Mouse (Mus musculus) forebrain, postnatal 0 days (tissue): ENCODE results near the gene Ammecr1. TPM values are rescaled to one million over a fixed set of nuclear protein-coding genes. Genes with fewer than 3 reads are reported as not detected.

ENCODE experiments used
- ATAC-seq: fragments of 200-750 bp; cut with Nextera tagmentation; 2 replicates; pipeline ENCODE4 v1.8.0; 2017; ENCODE audit warnings: mild to moderate bottlenecking, moderate library complexity
- DNase-seq: peaks from one replicate; pipeline ENCODE4 v3.0.0-alpha.2; 2015
- H3K27ac ChIP-seq: fragments of 300-500 bp; sonication (generic); 2 replicates; pipeline ENCODE4 v1.5.1; 2014; ENCODE audit warnings: low read depth, mild to moderate bottlenecking, antibody characterized with exemption, low read length, moderate library complexity, mixed read lengths
- H3K27me3 ChIP-seq: fragments of 300-500 bp; sonication (generic); 2 replicates; pipeline ENCODE4 v1.6.1; 2014; ENCODE audit warnings: mild to moderate bottlenecking, low read length, mixed read lengths; ENCODE audit not compliant: insufficient read depth
- H3K36me3 ChIP-seq: fragments of 300-500 bp; sonication (generic); 2 replicates; pipeline ENCODE4 v1.6.1; 2014; ENCODE audit warnings: mild to moderate bottlenecking, moderate library complexity; ENCODE audit not compliant: insufficient read depth
- H3K4me1 ChIP-seq: fragments of 300-500 bp; sonication (generic); 2 replicates; pipeline ENCODE4 v1.6.1; 2014; ENCODE audit warnings: antibody characterized with exemption; ENCODE audit not compliant: insufficient read depth
- H3K4me2 ChIP-seq: fragments of 300-500 bp; sonication (generic); 2 replicates; pipeline ENCODE4 v1.6.1; 2014; ENCODE audit warnings: low read depth, mild to moderate bottlenecking, moderate library complexity
- H3K4me3 ChIP-seq: fragments of 300-500 bp; sonication (generic); 2 replicates; pipeline ENCODE4 v1.5.1; 2014; ENCODE audit warnings: low read depth, low read length, mixed read lengths
- H3K9ac ChIP-seq: fragments of 300-500 bp; sonication (generic); 2 replicates; pipeline ENCODE4 v1.6.1; 2014; ENCODE audit warnings: mild to moderate bottlenecking
- H3K9me3 ChIP-seq: fragments of 300-500 bp; sonication (generic); 2 replicates; pipeline ENCODE4 v1.6.1; 2016; ENCODE audit warnings: low read length
- CTCF ChIP-seq: sonication (generic); IDR thresholded peaks from 2 replicates; pipeline ENCODE4 v1.5.1; 2016; ENCODE audit warnings: antibody characterized with exemption, control low read depth, low read depth
- WGBS: fragments of 180-500 bp; shearing (Covaris S2); extraction: QIAGEN DNeasy Blood & Tissue Kit; methylation state at CpG from one replicate; pipeline ENCODE4 v1.1.7; 2014; 5-methylcytosine and 5-hydroxymethylcytosine counted together
- polyA plus RNA-seq: library from polyadenylated mRNA; unstranded; fragments of >200 nt; fragmentation: Nextera tagmentation; extraction: Ambion mirVana; gene quantifications from 2 replicates; pipeline ENCODE4 v1.2.1, GENCODE M21; 2015
- total RNA-seq: library from RNA; depleted of rRNA; stranded (reverse); fragments of >200 nt; gene quantifications from 2 replicates; pipeline ENCODE4 v1.2.3, GENCODE M21; 2014; rRNA removed

Ammecr1 gene
- total RNA-seq (2.5 and 3.6 TPM in 2 replicates), polyA plus RNA-seq (1.3 and 2.3 TPM in 2 replicates)

DNA sequence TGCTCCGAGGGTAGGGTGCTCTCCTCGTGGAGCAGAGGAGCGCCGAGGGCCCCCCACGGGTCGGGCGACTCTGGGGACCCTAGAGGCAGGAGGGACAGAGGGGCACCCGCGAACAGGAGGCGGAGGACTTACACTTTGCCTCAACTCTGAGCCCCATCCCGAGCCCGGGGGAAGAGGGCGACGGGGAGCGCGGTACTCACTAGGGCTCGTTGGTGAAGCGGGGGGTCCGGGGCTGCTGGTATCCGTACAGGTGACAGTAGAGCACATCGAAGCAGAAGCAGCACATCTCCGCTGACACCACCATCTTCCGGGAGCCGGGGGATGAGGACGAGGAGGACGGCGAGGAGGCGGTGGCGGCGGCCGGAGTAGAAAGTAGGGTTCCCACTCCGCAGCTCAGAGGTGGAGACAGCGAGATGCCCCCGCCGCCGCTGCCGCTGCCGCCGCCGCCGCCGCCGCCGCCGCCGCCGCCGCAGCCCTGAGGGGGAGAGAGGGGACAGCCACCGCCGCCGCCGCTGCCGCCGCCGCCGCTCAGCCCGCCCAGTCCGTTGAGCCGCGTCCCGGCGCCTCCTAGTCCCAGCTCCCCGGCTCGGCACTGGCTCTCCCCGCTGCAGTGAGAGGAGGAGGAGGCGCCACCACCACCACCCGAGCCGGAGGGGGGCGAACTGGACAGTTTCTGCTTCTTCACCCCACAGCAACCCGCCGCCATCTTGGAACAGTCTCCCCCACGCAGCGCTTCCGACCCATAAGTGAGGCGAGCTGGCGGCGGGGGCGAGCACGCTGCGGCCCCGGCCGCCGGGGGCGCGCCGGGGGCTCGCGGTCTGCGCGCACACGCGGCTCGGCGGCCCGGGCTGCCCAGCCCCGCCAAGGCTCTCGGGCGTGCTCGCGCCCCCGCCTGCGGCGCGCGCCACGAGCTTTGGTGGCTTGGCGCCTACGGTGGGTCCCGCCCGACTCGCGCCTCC, at the start of gene Ammecr1:
Gene Ammecr1, minus strand, starts transcription at position 721 of the 959 bp plus-strand sequence.
- no peaks in the 10 kb centered on the region for H3K27me3 ChIP-seq
- H3K4me3 ChIP-seq = peak within 1 kb of the TSS; percentile 52
- DNase-seq (peak; percentile 83), ATAC-seq (peak; percentile 94)
- H3K4me2 ChIP-seq = peak within 1 kb of the TSS; percentile 52
- no peaks in the 10 kb centered on the region for H3K4me1 ChIP-seq
- H3K36me3 ChIP-seq = no peaks in the 10 kb centered on the region
- TF ChIP-seq CTCF = no peak
- H3K27ac ChIP-seq = peak within 1 kb of the TSS; percentile 89
- H3K9ac ChIP-seq = peak within 1 kb of the TSS; percentile 69
- 27% methylated on average over 84 of the region's 112 CpGs for WGBS
- H3K9me3 ChIP-seq = no peaks in the 10 kb centered on the region

DNA sequence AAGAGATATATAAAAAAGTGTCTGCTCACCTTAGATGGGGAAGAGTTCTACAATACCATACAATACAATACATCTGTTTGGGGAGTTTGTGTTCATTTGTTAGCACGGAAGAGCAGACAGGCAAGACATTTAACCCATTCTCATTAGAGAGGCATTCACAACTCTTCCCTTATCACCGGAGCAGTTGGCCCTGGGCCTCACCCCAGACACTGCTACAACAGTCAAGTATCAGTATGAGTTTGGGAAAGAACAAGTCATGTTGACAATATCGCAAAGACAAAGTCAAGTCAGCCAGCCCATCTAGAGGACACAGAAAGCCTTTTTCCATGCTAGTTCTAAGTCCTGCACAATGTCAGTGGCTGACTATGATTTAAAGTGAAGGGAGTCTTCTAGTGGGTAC, 47.6 kb upstream of the Ammecr1 start:
- no peaks in the 10 kb centered on the region for H3K36me3 ChIP-seq
- ATAC-seq (no peak), DNase-seq (no peak)
- no peak overlapping the region for H3K4me2 ChIP-seq
- no peak overlapping the region for H3K9ac ChIP-seq
- no peak overlapping the region for H3K4me3 ChIP-seq
- TF ChIP-seq CTCF = no peak
- no peak overlapping the region for H3K27ac ChIP-seq
- no peaks in the 10 kb centered on the region for H3K4me1 ChIP-seq
- no peaks in the 10 kb centered on the region for H3K9me3 ChIP-seq
- no peaks in the 10 kb centered on the region for H3K27me3 ChIP-seq
- 85% methylated on average over 3 of the region's 3 CpGs for WGBS

GRCm38 (mm10) chrX:143012334-143012733, 45.8 kb upstream of the Ammecr1 start:
- 91% methylated on average over 3 of the region's 3 CpGs for WGBS
- TF ChIP-seq CTCF = no peak
- Histone ChIP-seq H3K9ac (no peak overlapping the region), H3K27ac (no peak overlapping the region), H3K4me2 (no peak overlapping the region), H3K27me3 (no peaks in the 10 kb centered on the region), H3K4me1 (no peaks in the 10 kb centered on the region), H3K36me3 (no peaks in the 10 kb centered on the region), H3K9me3 (no peaks in the 10 kb centered on the region), H3K4me3 (no peak overlapping the region)
- DNase-seq = no peak
- no peak for ATAC-seq

GRCm38 (mm10) chrX:143011865-143012264, 45.3 kb upstream of the Ammecr1 start:
- TF ChIP-seq CTCF = no peak
- no peak overlapping the region for H3K4me2 ChIP-seq
- H3K27me3 ChIP-seq = no peaks in the 10 kb centered on the region
- no peak overlapping the region for H3K4me3 ChIP-seq
- H3K27ac ChIP-seq = no peak overlapping the region
- DNase-seq (no peak), ATAC-seq (no peak)
- H3K36me3 ChIP-seq = no peaks in the 10 kb centered on the region
- 74% methylated on average over 4 of the region's 4 CpGs for WGBS
- H3K9me3 ChIP-seq = no peaks in the 10 kb centered on the region
- no peak overlapping the region for H3K9ac ChIP-seq
- no peaks in the 10 kb centered on the region for H3K4me1 ChIP-seq

GRCm38 (mm10) chrX:143004131-143004846, 37.8 kb upstream of the Ammecr1 start:
- Histone ChIP-seq H3K27me3 (no peaks in the 10 kb centered on the region), H3K9me3 (no peaks in the 10 kb centered on the region), H3K4me2 (no peak overlapping the region), H3K36me3 (no peaks in the 10 kb centered on the region), H3K4me1 (no peaks in the 10 kb centered on the region), H3K4me3 (no peak overlapping the region), H3K9ac (no peak overlapping the region), H3K27ac (no peak overlapping the region)
- TF ChIP-seq CTCF = no peak
- ATAC-seq = no peak
- WGBS = 76% methylated on average over 3 of the region's 3 CpGs
- no peak for DNase-seq

DNA sequence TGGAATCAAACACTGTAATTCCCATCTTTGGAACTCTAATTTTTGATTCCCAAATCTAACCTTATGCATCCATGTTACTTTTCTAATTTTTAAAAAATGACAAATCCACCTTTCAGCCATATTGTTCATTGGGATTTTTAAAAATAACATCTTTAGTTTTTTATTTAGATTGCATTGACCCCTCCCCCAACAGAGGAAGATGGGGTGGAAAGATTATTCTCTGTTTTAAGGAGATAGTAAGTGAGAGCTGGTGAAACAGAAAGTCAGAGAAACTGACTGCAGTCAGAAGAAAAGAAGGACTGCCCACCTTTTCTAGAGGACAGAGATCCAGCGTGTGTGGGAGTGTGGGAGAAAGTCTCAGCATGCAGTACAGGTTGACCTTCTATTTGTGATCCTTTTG, 30.7 kb upstream of the Ammecr1 start:
- 69% methylated on average over 1 of the region's 1 CpGs for WGBS
- Histone ChIP-seq H3K27me3 (no peaks in the 10 kb centered on the region; the same call in 1 of the 2 replicates), H3K9ac (no peak overlapping the region), H3K4me1 (no peaks in the 10 kb centered on the region), H3K27ac (no peak overlapping the region), H3K4me2 (no peak overlapping the region), H3K36me3 (no peaks in the 10 kb centered on the region), H3K9me3 (no peaks in the 10 kb centered on the region), H3K4me3 (no peak overlapping the region)
- no peak for DNase-seq
- no peak for TF ChIP-seq CTCF
- ATAC-seq = no peak

DNA sequence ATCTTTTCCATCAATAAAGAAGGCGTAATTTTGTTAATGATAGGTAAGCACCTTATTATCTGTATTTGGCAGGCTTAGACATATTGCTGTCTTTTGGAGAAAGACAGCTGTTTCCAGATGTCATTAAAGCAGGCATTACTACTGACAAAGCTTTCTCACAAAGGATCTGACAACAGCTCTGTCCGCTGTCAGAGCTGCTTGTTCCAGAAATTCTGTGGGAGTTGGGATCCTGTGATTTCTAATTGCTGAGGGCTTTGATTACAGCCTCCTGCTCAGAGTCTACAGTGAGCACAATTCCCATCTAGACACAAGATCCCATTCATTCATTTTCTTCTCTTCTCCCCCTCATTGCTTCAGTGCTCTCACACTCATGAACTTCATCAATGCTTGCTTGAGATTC, 28.0 kb upstream of the Ammecr1 start:
- no peak for TF ChIP-seq CTCF
- 42% methylated on average over 2 of the region's 2 CpGs for WGBS
- Histone ChIP-seq H3K4me3 (no peak overlapping the region), H3K27me3 (no peaks in the 10 kb centered on the region; the same call in 1 of the 2 replicates), H3K27ac (no peak overlapping the region), H3K36me3 (no peaks in the 10 kb centered on the region), H3K4me1 (no peaks in the 10 kb centered on the region), H3K9me3 (no peaks in the 10 kb centered on the region), H3K4me2 (no peak overlapping the region), H3K9ac (no peak overlapping the region)
- ATAC-seq (peak; percentile 32; the same call in 1 of the 2 replicates), DNase-seq (no peak)
